Mouse (Mus musculus): Measurements from ENCODE around the gene Zcchc8. TPM values are rescaled to one million over a fixed set of nuclear protein-coding genes. Genes with fewer than 3 reads are reported as not detected.
"Not testable (repeated sequence)": the region's sequence is repeated elsewhere in the genome, so short reads cannot be mapped to it uniquely, and the experiment has no call there.

Zcchc8 gene
- total RNA-seq (2021) = 10 to 100 TPM; 50.5 to 50.7 TPM
- long read RNA-seq, full-length matches to known transcripts = 13 of 23 reads
- long read RNA-seq, partial matches to known transcripts = 4 of 23 reads
- long read RNA-seq, other reads (novel, unspliced or antisense) = 6 of 23 reads

DNA sequence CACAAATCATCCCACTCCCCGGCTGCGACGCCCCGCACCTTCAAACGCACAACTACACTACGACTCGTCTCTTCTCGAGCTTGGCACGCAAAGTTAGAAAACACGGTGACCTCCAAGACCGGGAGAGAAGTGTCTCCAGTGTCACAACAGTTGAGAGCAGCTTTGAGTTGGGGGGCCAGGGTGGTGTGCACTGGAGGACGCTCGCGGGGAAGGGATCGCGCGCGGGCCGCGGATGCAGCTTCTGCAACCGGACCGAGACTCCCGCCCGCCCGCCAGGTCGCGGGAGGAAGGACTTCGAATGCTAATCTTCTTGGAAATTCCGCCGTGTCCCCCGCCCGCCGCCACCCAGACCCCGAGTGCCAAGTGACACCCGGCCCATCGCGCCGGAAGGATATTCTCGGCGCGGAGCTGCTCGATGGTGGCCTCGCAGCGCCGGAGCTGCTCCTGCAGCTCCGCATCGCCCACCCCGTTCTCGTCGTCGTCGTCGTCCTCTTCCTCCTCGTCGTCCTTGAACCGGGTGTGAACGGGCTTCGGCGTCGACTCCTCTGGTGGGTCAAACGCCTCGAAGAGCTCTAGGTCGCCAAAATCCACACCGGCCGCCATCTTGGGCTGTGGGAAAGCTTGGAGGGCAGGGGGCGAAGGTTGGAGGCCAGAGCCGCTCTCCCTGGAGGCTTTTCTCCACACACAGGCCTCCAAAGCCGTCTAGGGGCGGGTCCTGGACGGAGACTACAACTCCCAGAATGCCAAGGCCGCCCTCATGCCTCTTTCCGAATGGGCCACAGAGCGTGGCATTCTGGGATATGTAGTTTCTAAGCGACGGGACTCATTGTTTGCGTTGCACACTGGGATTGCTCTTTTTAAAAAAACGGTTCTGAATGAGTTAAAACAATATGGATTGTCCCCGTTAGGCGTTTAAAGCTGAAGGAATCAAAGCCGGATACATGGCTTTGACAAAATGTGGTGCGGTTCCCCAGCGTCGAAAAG lies at the start of gene Zcchc8:
Gene Zcchc8 (minus strand): TSS at position 773 of the 984 bp plus-strand sequence.
- DNase-seq (ENCODE audit: low spot score in 2 of 2) = peak; percentile 93 to 94

GRCm38 (mm10) chr5:123766455-123766854 lies 45.6 kb upstream of the Zcchc8 start:
- not testable (repeated sequence) for DNase-seq (ENCODE audit: low spot score in 2 of 2)

DNA sequence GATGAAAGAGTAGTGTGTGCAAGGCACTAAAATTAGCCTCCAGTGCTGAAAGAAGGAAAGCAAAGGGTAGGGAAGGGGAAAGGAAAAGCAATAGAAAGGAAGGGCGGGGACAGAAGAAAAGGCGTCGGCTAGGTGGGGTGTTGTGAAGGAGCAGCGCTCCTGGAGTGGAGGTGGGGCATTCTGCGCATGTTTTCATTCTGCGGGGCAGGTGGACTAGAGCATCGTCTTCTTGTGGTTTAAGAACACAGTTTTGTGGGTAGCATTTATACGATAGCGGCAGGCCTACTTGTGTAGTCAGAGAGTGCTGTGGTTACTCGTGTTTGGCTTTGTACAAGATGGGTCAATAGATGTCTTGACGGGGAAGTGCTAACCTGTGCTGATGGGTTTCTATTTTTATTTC lies 44.6 kb upstream of the Zcchc8 start:
- DNase-seq (ENCODE audit: low spot score in 2 of 2) = no peak

GRCm38 (mm10) chr5:123749065-123750064 lies 28.5 kb upstream of the Zcchc8 start, which contains the start of the genes Rsrc2 and Kntc1:
Gene Rsrc2, minus strand, starts transcription at chr5:123749414.
Gene Kntc1, plus strand, starts transcription at chr5:123749716.
- DNase-seq (ENCODE audit: low spot score in 2 of 2) = peak; percentile 99

DNA sequence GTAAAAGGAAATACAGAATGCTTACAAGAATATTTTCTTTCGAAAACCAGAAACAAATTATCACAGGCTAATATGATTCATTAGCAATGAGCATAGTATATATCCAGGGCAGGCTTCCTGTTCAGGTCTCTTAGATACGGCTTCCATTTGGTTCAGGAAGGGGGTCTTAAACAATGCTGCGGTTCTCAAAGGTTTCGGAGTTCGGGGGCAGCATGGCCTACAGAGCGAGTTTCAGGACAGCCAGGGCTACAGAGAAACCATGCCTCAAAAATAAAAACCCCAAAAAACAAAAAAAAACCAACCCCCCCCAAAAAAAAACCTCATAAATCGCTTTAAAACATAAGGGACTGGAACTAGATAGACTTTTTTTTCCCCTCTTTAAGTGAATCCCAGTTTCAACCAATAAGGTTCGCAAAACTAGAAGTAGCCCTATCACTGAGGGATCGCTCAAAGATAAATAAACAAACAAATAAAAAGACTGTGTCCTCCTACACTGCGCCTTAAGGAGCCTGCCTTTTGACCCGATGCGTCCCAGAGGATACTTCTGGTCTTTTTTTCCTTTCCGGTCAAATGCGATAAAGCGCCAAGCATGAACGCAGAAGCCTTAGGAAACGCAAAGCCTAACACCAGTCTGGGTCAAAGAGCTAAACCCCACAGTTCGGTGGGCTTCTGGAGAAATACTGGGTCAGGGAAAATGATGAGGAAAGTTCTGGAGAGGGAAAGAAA lies 27.6 kb upstream of the Zcchc8 start:
- DNase-seq (ENCODE audit: low spot score in 2 of 2) = no peak

DNA sequence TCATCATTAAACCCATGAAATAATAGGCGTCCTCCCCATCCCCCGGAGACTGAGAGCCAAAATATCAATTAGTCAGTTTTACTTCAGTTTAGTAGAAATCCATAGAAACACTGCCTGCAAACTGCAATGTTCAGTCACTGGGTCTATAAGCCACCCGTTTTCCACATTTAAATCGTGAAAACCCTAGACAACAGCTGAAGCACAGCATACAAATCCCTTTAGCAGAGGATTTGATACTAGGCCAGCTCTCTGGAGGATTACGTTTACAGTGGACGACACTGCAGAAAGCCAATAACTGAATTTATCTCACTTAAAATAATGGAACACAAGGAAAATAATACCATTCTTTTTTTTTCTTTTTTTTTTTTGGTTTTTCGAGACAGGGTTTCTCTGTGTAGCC lies 26.7 kb upstream of the Zcchc8 start:
- no peak for DNase-seq (ENCODE audit: low spot score in 2 of 2)

- no peak for DNase-seq (ENCODE audit: low spot score in 2 of 2)
These were observed 25.4 kb upstream of the Zcchc8 start for GRCm38 (mm10) chr5:123746253-123746652.

GRCm38 (mm10) chr5:123744358-123744757 lies 23.5 kb upstream of the Zcchc8 start:
- no peak for DNase-seq (ENCODE audit: low spot score in 2 of 2)

DNA sequence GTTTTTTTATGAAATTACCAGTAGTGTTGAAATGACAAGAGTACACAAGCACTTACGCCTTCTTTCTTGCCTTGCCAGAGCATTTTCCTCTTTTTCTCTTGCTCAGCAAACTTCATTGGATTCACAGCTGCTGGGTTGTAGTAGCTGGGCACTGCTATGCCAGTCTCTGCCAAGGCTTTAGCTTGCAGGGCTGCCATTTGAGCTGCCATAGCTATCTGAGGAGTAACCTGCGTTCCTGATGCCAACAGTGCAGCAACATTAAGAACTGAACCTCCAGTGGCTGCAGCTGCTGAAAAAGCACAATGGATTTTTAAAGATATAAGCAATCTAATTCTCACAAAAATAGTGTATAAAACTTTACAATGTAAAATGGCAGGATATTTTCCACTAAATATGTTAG lies 10.1 kb upstream of the Zcchc8 start:
- no peak for DNase-seq (ENCODE audit: low spot score in 2 of 2)

DNA sequence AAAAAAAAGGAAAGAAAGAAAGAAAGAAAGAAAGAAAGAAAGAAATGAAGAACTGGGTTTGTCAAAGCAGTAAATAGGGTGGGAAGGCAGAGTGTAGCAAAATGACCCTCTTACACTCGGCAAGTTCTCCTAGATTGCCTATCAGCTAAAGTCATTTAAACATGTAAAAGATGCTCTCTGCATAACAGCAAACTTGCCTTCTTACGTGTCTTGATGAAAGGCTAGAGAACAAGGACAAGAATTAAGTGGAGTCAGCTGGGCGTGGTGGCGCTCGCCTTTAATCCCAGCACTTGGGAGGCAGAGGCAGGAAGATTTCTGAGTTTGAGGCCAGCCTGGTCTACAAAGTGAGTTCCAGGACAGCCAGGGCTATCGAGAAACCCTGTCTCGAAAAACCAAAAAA lies 2.9 kb upstream of the Zcchc8 start:
- DNase-seq (ENCODE audit: low spot score in 2 of 2) = not testable (repeated sequence)

DNA sequence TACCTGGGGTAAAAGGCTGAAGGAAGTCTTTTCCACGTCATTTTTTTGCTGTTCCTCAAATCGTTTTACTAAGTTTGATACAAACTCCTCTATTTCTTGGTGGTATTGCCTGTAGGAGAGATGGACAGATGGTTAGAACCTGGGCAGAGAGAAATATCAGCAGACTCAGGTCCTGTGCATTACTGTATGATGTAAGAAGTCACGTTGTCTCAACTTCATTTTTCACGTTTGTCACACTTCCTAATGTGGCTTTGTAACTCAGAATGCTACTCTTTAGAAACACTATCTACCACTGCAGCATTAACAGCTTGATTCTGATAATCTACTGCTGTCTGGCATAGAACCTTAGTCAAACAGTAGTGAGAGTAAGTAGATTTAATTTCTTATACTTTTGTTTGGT lies 6.3 kb downstream of the Zcchc8 start:
- DNase-seq (ENCODE audit: low spot score in 2 of 2) = no peak

DNA sequence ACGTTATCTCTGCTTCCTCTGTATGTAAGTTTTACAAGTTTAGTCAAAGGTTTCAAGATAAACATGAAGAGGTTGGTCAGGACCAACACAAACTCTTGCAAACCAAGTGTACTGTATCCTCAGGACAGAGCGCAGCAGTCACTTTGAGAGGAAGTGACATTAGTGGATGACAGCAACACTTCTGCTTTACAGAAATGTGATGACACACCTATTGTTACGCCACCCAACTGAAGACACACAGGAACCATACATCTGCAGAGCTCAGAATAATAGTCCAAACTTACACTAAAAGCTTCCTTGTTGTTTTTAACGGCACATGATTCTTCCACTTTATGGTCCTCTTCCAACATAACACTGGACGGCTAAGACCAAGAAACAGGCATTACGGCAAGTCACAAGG lies 7.1 kb downstream of the Zcchc8 start:
- no peak for DNase-seq (ENCODE audit: low spot score in 2 of 2)

DNA sequence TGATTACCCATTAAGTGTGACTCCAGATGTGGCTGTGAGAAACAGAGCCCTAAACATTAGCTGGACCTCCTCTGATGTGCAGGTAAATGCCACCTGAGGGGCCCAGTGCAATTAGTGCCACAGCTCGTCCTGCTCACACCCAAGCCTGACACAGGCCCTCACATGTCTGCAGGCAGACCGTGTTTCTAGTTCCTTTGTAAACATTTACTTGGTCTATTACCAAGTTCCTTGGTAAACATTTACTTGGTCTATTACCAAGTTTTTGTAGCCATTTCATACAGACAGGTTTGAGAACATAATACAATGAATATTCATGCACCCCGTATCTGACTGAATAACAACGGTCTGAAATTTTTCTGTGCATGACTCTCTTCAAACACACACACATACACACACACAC lies 11.3 kb downstream of the Zcchc8 start:
- DNase-seq (ENCODE audit: low spot score in 2 of 2) = no peak

GRCm38 (mm10) chr5:123708598-123708997 lies 12.3 kb downstream of the Zcchc8 start:
- DNase-seq (ENCODE audit: low spot score in 2 of 2) = no peak

DNA sequence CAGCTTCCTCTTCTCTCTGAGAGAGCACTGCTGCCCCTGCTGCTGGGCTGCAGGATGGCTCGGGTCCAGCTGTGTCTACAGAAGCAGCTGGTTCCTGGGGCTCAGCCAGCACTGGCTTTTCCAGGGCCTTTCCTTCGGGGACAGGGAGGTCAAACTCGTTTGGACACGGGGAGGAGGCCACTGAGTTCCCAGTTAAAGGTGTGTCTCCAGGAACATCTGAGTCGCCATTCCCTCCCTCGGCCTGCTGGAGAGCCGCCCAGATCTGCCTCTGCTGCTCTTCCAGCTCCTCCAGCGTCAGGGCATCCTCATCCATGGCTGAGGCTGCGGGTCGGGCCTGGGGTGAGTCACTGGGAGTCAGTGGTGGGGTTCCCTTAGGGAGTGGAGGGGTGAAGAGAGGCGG lies 20.3 kb downstream of the Zcchc8 start:
- peak; percentile 54 to 64 for DNase-seq (ENCODE audit: low spot score in 2 of 2)

GRCm38 (mm10) chr5:123699198-123699597 lies 21.7 kb downstream of the Zcchc8 start:
- peak; percentile 73 to 82 for DNase-seq (ENCODE audit: low spot score in 2 of 2)

DNA sequence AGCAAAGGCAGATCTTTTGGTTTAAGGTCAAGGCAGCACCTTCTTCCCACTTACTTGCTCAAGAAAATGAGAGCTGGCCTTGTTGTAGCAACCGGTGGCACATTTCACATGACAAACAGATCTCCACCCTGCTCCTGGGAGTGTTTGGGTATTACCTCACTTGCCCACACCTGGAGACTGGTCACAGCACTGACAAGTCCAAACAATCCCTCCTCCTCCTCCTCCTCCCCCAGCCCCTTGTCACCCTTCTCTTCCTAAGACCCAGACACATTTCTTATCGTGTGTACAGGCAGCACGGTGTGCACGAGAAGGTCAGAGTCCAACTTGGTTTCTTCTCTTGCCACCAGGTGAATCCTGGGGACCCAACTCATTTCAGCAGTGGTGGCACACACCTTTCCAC lies 23.9 kb downstream of the Zcchc8 start:
- no peak for DNase-seq (ENCODE audit: low spot score in 2 of 2)

DNA sequence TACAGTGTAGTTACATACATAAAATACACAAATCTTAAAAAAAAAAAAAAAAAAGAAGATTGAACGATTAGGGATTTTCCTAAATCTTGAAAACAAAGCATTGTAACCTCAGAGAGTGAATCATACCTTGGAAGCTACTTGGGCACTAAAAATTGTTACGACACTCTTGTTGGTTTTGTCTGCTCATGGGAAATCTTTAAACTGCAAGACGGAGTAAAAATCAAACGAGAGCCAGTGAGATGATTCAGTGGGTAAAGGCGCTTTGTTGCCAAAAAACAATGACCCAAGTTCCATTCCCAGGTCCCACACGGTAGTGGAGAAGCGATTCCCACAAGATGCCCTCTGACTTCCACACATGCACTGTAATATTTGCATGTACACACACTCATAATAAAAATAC lies 24.7 kb downstream of the Zcchc8 start:
- no peak for DNase-seq (ENCODE audit: low spot score in 2 of 2)

DNA sequence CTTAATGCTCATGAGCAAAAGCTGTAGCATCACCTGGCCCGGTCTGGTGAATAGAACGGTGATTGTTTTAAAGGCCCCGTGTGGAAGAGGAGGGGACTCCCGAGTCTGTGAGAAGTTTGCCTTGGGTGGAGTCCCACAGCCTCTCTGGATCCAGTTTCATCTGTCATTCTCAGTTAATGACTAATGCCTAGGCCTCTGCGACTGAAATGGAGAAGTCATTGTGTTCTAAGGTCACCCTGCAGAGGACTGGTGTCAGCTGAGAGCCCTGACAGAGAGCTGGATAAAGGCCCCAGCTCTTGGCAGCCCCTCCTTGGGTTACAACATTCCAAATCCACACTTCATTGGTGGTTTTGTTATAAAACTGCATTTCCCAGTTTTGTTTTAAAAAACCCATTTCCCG lies 26.4 kb downstream of the Zcchc8 start:
- DNase-seq (ENCODE audit: low spot score in 2 of 2) = no peak

Measured in layer of hippocampus, postnatal 10 days (tissue).